Mouse (Mus musculus) thymus, postnatal 4 days (tissue): ENCODE results near the gene Crip3.

Experiments used
- DNase-seq: peaks from one replicate; pipeline ENCODE4 v3.0.0; 2021

The Crip3 gene

DNA sequence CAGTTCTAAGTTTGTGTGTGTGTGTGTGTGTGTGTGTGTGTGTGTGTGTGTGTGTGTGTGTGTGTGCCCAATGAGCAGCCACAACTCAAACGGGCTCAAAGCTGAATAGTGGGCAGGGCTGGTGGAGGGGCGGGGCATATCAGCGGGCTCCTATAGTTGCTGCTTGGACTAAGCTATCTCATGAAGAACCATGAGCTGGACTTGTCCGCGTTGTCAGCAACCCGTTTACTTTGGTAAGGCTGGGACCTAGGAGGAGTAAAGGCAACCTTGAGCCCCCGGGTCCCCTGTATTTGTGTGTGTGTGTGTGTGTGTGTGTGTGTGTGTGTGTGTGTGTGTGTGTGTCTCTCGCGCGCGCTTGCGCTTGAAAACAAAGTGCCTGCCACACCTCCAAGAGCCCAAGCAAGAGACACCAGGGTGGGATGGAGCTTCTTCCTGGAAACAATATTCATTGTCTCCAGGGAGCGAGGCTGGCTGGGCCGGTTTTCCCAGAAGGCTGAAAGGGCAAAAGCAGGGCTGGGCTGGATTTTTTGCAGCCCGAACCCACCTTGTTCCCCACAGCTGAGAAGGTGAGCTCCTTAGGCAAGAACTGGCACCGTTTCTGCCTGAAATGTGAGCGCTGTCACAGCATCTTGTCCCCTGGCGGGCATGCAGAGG, at the start of gene Crip3:
Gene Crip3 (plus strand): TSS at position 166 of the 654 bp plus-strand sequence.
- DNase-seq, result no peak

- peak; percentile 100 for DNase-seq
These were observed 45.2 kb upstream of the Crip3 start, which contains the start of gene Zfp318 for GRCm38 (mm10) chr17:46383294-46384060. TSS of gene Zfp318 (plus strand) at chr17:46383731.

GRCm38 (mm10) chr17:46384061-46384801, 44.5 kb upstream of the Crip3 start:
- DNase-seq, result peak; percentile 62

- DNase-seq, result no peak
These were observed 40.5 kb upstream of the Crip3 start for GRCm38 (mm10) chr17:46388200-46388599.

DNA sequence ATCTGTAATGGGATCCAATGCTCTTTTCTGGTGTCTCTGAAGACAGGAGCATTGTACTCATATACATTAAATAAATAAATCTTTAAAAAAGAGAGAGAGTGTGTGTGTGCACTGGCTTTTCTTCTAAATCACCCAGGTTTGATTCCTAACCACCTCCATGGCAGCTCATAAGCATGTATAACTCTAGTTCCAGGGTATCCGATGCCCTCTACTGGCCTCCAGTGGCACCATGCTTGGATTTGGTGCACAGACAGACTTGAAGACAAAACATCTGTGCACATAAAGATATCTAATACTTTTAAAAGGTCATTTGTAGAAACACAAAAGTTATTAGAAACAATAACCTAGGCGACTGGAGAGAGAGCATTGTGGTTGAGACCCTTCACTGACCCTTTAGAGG, 35.7 kb upstream of the Crip3 start:
- peak; percentile 55 for DNase-seq

- DNase-seq, result no peak
These were observed 34.1 kb upstream of the Crip3 start for GRCm38 (mm10) chr17:46394631-46395030.

GRCm38 (mm10) chr17:46408478-46408877, 20.2 kb upstream of the Crip3 start:
- no peak for DNase-seq

DNA sequence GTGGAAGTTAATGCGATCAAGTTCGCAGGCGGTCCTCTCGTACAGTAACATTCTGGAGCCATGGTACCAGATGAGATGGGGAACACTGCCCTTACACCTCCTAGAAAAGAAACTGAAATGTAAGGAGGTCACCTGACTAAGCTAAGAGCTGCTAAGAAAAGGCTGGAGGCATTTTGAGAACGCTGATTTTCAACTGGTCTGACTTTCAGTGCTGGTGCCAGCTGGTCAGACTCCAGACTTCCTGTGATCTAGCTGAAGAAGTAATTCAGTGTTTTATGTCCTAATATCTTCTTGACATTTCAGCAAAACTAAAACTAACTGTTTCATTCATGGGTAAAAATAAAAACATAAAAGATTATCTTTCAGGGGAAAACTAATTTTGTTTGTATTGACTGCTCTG, 10.1 kb upstream of the Crip3 start:
- DNase-seq, result no peak

GRCm38 (mm10) chr17:46419717-46420116, 9.0 kb upstream of the Crip3 start:
- DNase-seq, result peak; percentile 10

GRCm38 (mm10) chr17:46426496-46426895, 2.2 kb upstream of the Crip3 start:
- DNase-seq, result no peak

GRCm38 (mm10) chr17:46433627-46434026, 4.9 kb downstream of the Crip3 start:
- DNase-seq, result no peak

- DNase-seq, result peak; percentile 67
These were observed 8.1 kb downstream of the Crip3 start for GRCm38 (mm10) chr17:46436672-46437366.

- DNase-seq, result no peak
These were observed 9.7 kb downstream of the Crip3 start, which contains the start of gene Slc22a7 for GRCm38 (mm10) chr17:46438298-46438873. TSS of gene Slc22a7 (minus strand) at chr17:46438457.

GRCm38 (mm10) chr17:46439176-46439575, 10.4 kb downstream of the Crip3 start:
- no peak for DNase-seq

- no peak for DNase-seq
These were observed 16.3 kb downstream of the Crip3 start for GRCm38 (mm10) chr17:46444839-46445579.

DNA sequence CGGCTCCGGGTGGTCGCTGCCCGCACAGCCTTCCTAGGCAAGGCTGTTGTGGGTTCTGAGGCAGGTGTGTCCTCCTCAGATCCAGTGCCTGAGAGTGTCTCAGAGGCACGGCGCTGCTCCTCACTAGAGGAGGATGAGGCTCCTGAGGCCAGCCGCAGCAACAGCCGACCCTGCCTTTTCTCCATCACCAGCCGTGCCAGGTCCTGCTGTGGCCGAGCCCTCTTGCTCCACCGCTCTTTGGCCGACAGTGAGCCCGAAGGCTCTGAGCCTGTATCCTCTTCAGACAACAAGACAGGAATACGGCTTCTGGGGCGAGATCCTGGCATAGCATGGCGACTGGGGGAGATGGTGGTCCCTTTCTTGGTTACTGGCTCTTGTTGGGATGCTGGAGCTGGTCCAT, 17.5 kb downstream of the Crip3 start:
- no peak for DNase-seq

DNA sequence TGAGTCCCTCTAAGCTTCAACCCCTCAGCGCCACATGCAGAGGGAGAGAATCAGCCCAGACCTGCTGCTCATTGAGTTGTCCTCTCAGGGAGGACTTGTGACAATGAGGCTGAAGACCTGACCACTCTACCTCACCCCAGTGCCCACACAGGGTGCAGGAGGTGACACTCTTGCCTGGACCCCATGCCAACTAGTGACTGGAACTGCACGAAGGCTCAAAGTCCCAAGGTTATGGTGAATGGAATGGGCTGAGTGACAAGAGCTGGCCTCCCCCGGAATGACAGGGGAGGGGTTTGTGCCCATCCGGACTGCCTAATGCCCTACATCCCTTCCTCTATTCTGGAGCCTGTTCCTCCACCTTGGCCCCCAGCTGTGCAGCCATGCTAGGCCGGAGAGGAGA, 24.0 kb downstream of the Crip3 start:
- DNase-seq, result no peak

DNA sequence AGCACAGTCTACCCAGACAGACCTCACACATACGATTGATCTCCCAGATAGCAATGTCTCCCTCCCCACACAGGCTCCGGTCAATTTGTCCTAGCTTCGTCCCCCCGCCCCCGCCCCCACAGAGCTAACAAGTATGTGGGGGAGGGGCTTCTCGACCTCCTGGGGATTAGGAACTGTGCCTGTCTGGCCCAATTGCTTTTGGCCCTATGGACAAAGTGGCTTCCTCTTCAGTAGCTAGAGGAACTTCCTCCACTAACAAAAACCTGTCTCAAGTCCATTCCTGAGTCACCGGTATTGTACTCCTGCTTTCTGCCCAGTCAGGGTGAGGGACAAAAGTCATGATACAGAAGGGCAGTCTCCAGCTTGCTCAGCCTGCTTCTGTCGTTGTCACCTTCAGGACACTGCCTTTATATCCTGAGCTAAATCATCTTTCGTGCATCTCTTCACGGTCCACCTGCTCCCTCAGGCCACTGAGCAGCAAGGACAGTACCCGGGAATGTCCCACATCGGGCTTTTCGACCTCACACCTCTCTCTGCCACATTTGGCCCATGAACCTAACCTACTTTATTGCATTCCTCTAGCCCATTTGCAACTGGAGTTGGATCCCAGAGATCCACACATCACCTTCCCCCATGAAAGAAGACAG, 24.7 kb downstream of the Crip3 start:
- no peak for DNase-seq

DNA sequence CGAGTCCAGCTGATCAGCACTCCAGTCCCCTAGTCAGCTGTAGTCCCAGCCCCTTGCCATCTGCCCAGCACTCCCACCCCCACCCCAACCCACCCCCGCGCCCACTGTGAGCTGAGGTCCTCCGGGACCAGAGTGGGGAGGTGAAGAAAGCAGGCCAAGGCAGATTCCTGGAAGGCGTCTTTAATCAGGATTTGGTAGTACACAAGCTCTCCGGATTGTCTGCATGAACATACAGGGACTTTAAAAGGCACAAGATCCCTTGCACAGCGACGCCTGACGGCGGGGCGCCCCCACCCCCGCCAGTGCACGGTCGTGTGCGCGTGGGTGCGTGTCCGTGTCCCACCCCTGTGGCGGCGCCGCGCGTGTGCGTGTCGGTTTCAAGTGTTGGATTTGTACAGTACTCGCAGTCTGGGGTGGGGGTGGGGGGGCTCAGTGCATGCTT, 25.3 kb downstream of the Crip3 start:
- DNase-seq, result peak; percentile 53

- DNase-seq, result no peak
These were observed 25.8 kb downstream of the Crip3 start for GRCm38 (mm10) chr17:46454539-46454938.

DNA sequence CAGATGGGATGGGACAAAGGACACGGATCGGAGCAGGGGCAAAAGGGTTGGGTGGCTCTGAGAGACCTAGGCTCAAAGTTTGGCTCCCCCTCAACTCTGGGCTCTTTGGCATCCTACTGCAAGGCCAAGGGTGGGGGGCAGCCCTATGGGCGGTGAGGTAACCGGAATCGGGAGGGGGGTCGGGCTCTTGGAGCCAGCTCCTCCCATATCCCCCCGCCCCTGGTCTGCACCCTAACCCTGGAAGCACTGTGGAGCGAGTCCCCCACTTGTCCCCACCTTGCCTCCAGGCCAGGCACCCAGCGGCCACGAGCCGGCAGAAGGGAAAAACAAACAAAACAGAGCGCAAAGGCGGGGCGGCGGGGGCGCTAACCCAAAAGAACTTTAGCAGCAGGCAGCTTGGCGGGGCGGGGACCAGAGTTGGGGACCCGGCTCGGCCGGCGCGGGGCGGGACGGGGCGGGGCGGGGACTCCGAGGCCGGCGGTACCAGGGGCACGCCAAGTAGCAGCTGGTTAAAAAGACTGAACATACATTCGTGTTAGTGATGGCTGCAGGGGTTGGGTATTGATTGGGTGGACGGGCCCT, 26.5 kb downstream of the Crip3 start:
- DNase-seq, result peak; percentile 62
